Mouse (Mus musculus) thymus, postnatal 14 days (tissue): ENCODE results near the gene Scn4a.
A peak's percentile ranks its signal among the peaks of the same experiment; 100 is the strongest.
"Not testable (repeated sequence)": the region's sequence is repeated elsewhere in the genome, so short reads cannot be mapped to it uniquely, and the experiment has no call there.

Experiments used
- DNase-seq: peaks from one replicate; pipeline ENCODE4 v3.0.0; 2021

Gene Scn4a

GRCm38 (mm10) chr11:106353188-106353587, at the start of gene Scn4a:
TSS of gene Scn4a (minus strand) at chr11:106353288.
- no peak for DNase-seq

DNA sequence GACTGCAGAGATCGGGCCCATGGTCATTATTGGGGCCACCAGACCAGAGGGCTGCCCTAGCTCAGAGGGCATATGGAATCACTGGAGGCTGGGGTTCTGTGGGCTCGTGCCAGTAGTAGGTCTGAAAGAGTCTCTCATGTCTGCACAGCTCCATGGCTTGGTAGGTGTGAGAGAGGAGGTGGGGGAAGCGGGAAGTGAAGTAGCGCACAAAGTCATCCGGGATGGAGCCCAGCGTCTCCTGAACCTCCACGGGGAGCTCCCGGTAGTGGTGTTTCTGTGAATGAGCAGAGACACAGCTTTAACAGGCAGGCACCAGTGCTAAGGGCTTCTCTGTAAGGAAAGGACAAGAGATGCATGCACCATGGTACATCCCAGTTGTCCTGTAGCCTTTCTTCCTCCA, 45.4 kb upstream of the Scn4a start:
- DNase-seq, result no peak

GRCm38 (mm10) chr11:106397656-106398055, 44.6 kb upstream of the Scn4a start:
- no peak for DNase-seq

- not testable (repeated sequence) for DNase-seq
Measured at GRCm38 (mm10) chr11:106394055-106394454, 41.0 kb upstream of the Scn4a start.

GRCm38 (mm10) chr11:106393331-106393616, 40.2 kb upstream of the Scn4a start:
- DNase-seq, result no peak

DNA sequence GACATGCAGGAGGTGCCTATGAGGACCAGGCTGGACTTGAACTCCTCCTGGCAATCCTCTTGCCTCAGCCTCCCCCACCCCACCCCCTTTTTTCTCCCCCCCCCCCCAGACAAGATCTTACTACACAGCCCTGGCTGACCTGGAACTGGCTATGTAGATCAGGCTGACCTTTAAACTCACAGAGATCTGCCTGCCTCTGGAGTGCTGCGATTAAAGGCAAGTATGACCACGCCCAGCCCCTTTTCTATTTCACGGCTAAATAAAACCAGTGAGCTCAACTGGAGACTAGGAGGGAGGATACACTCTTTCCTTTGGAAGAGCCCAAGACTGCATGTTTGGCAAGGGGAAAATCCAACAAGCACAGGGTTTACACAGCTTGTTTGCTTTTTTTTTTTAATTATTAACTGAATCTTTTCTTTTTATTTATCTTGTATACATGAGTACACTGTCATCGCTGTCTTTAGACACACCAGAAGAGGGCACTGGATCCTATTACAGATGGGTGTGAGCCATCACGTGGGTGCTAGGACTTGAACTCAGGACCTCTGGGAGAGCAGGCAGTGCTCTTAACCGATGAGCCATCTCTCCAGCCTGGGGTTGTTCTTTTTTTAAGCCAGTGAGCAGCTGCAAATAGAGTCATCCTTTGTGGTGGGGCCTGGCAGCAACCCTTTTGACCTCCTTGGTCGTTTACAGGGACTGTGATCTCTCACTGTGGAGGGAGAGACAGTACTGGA, 39.7 kb upstream of the Scn4a start:
- DNase-seq, result no peak

- peak; percentile 80 for DNase-seq
Measured at GRCm38 (mm10) chr11:106391546-106392188, 38.6 kb upstream of the Scn4a start.

DNA sequence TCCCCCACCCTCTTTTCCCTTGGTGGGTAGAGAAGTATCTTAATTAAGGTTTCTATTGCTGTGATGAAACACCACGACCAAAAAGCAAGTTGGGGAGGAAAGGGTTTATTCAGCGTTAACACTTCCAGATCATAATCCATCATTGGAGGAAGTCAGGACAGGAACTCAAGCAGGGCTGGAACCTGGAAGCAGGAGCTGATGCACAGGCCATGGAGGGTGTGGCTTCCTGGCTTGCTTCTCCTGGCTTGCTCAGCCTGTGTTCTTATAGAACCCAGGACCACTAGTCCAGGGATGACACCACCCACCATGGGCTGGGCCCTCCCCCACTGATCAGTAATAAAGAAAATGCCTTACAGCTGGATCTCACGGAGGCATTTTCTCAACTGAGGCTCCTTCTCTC, 37.7 kb upstream of the Scn4a start:
- DNase-seq, result no peak

GRCm38 (mm10) chr11:106389611-106390010, 36.5 kb upstream of the Scn4a start:
- no peak for DNase-seq

DNA sequence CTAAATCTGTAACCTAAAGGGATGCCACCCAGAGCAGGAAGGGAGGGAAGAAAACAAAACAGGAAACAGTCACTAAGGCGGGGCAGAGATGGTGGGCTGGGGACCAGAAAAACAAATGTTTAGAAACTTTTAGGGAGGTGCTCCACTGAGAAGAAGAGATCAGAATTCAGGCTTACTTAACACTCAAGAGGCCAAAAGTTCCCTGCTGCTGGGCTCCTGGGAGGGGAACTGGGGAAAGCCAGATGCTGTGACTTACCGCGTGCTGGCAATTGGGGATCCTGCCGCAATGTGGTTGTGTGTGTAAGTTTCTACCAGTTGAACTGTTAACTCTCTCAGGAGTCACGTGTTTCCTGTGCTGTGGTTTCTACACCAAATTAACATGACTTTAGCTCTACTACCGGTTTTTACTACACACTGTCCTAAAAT, 34.7 kb upstream of the Scn4a start, which contains the start of gene Icam2:
Gene Icam2 (minus strand): TSS at position 285 of the 426 bp plus-strand sequence.
- DNase-seq, result peak; percentile 78

DNA sequence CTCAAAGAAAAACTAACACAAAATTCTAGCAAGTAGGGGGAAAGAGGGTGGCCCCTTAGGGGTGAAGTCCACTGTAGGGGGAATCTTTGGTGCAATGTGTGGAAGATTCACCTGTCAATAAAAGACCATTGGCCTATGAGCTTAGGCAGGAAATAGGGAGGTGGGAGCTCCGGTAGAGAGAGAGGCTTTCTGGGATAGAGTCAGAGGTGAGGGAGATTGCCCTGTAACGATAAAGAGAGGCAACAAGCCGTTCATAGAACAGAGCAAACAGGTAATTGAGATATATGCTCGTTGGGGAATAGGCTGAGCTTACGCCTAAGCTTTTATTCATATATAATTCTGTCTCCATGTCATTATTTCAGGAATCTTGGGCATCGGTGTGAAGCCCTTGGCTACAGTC, 33.9 kb upstream of the Scn4a start:
- DNase-seq, result peak; percentile 56

DNA sequence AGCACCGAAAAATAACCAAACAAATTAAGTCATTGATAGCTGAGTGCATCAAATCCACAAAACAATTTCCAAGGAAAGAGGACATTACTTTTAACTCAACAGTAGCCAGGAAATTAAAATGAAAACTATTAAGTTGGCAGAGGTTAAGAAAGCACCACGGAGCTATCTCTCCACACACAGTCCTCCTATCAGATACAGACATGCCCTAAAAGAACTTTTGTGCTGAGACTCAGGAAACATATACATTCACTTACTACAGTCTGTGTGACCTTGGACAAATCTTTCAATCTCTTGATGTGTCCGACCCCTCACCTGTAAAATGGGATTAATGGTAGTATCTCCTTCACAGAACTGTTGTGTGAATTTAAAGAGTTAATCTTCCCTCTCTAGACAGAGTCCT, 33.3 kb upstream of the Scn4a start:
- no peak for DNase-seq

DNA sequence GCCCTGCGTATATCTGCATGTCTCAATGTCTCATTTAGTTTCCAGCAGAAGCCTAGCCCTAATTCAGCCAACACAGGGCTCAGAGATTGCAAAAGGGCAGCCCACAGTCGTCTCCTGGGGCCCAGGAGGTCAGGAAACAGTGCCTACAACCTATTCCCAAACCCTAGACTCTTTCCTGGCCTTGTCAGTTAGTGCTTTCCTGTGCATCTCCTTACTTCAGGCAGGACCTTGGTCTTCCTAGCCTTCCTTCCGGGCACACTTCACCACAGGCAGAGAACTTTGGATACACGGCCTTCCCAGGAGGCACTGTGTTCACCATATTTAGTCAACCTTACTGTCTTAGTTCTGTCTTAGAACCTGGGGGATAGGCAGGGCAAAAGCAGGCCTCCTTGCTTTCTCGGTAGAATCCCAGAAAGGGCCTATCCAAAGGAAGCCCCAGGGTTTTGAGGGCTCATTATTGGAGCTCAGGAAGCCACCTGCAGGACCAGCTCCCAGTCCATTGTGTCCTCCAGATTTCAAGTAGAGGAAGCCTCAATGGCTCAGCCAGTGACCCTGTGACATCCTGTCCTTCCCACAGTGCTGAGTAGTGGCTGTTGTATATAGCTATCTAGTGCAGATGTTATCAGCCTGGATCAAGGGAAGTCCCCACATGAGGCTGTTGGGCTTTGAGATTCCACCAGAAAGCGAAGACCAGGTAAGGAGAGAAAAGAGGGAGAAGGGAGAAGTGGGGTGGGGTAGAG, 30.1 kb upstream of the Scn4a start:
- DNase-seq, result no peak

DNA sequence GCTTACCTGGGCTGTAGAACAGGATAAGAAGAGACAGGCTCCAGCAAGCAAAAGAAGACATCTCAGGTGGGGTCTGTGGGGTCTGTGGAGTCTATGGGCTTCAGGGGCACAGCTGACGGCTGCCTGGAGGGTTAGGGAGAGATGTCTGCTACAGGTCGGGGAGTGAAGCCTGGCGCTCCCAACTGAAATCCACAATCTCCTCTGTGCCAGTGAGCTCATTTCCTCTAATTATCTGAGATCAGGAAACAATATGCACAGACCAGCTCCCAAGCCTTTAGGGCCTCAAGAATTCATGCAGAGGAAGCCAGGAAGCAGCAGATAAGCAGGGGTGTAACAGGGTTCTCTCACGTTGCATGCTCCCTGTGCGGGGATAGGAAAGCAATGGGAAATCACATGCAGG, 29.3 kb upstream of the Scn4a start:
- DNase-seq, result no peak

DNA sequence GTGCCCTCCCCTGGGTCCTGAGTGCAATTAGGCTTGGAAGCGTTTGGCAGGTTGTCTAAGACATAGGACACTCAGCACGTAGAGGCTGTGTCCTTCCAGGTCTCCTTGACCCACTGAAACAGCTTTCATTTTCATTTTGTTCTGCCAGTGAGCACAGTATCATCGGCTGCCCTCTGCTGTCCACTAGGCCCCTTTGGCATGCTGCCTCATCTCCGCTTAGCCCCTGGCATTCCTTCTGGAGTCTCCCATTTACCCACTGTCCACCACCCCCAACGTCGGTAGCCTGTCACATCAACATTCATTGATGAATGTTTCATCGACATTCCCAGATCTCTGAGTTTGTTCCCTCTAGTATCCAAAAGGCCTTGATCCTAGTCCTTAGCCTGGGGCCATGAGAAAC, 28.8 kb upstream of the Scn4a start:
- DNase-seq, result no peak

GRCm38 (mm10) chr11:106381011-106381410, 27.9 kb upstream of the Scn4a start:
- DNase-seq, result no peak

DNA sequence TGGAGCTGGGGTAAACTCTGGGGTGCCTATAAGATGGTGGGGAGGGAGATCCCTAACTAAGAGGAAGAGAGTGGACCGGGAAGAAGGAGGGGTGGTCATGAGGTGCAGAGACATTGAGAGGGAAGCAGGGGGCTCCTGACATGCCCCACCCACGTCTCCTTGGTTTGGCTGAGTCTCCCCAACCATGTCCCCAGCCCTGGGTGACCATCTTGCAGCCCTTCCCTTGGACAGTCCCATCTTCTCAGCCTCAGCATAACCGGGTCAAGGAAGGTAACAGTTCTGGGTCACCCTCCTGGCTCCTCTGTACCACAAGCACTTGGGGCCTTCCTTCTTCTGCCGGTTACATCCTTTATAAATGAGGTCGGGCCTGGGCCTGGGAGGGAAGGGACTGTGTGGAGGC, 21.9 kb upstream of the Scn4a start:
- DNase-seq, result peak; percentile 51

- DNase-seq, result peak; percentile 89
Measured at GRCm38 (mm10) chr11:106374559-106374958, 21.5 kb upstream of the Scn4a start.

- peak; percentile 50 for DNase-seq
Measured at GRCm38 (mm10) chr11:106373998-106374397, 20.9 kb upstream of the Scn4a start.

DNA sequence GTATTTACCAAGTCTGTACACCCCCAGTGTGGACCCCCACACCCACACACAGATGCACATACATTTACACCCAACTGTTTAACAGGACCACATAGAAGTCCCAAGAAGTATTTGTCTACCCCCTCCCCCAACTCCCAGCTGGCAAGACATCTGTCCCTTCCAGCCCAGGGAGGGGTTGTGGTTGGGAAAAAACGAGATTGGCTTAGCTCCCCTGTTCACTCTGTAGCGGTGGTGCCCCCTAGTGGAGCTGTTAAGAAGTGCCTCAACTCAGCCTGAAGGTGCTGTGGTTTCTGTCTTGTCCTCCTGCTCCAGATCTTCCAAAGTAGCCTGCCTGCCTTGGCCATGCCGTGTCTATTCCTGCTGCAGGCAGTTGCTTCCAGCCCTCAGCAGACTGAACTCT, 13.2 kb upstream of the Scn4a start:
- DNase-seq, result peak; percentile 89

- DNase-seq, result no peak
Measured at GRCm38 (mm10) chr11:106365366-106365765, 12.3 kb upstream of the Scn4a start, which contains the start of gene Prr29. TSS of gene Prr29 (plus strand) at chr11:106365472.

DNA sequence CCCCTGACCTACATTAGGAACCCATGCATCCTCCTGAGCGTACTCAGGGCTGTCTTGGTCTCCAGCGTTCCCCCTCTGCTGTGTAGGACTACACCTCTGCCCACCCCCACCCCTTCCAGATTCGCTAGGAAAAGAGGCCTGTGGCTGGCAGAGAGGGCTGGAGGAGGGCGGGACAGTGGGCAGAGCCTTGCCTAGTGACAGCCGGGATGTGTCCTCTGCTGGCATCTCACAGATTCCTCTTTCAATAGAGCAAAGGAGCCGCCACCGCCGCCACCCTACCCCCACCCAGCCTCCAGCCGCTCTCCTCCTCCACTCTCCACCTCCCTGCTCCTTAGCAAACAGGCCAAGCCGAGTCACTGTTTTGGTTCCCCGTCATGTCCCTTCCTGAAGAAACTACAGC, 11.6 kb upstream of the Scn4a start:
- DNase-seq, result peak; percentile 21

GRCm38 (mm10) chr11:106359350-106359749, 6.3 kb upstream of the Scn4a start:
- DNase-seq, result peak; percentile 70
